Mouse (Mus musculus) embryo, embryonic 11.5 days (tissue): Measurements from ENCODE around the gene Ccdc117.
"Not testable (repeated sequence)": the region's sequence is repeated elsewhere in the genome, so short reads cannot be mapped to it uniquely, and the experiment has no call there.

ENCODE experiments used
- DNase-seq: peaks from one replicate; pipeline ENCODE4 v3.0.0-alpha.2; 2012; ENCODE audit warnings: low read depth, low spot score

Gene Ccdc117

DNA sequence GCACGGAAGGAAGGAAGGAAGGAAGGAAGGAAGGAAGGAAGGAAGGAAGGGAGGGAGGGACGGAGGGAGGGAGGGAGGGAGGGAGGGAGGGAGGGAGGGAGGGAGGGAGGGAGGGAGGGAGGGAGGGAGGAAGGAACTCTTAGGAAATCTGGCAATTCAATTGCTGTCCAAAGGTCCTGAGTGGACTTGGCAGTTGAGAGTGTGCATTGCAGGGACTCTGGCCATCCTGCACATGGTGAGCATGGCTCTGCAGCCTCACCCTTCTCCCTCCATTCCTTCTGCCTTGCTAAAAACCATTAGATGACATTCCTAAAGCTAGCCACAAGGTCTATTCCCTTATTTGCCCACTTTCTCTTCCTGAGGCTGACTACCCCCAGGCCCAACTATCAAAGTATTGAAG is 31.3 kb downstream of the Ccdc117 start:
- DNase-seq: not testable (repeated sequence)

DNA sequence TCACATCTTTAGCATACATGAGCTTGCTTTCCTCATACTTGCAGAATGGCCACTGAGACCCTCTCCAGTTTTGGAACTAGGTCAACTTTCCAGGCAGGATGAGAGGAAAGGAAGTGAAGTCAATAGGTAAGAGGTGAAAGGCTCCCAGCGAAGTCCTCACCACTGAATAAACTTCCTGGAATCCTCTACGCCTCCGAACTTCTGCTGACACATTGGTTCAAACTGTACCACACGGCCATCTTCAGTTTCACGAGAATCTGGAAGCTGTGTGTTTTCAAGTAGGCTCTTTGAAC is 31.9 kb downstream of the Ccdc117 start:
- DNase-seq: no peak

DNA sequence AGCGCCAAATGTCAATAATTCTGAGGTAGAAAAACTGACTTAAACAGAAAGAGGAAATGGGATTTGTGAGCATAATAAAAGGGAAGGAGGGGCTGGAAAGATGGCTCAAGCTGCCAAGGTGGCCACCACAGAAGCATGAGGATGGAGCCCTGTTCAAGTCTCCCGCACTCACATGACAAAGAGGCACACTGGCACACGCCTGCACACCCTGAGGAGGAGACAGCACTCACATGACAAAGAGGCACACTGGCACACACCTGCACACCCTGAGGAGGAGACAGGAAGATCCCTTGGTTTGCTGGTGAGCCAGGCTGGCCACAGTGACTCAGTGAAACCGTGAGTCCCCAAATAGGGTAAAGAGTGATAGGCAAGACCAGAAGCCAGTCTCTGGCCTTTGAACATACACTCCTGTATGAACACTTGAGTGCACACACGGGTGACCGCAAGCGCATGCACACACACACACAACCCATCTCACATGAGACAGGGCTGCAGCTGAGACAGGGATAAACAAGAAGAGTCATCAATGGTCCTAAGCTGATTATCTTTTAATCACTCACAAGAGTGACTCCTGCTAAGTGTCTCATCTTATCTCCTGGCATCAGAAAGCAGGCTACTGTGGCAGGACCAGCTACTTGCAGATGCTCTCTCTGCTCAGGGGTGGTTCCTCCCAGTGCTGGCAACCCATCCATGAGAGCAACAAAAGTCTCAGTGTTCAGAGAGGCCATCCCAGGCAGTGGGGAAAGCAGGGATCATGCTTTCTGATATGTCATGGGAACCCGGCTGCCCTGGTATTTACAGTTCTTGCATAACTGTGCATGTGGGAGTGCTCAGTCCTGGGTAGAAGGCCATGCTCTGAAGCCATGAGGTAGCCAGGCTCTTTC is 32.5 kb downstream of the Ccdc117 start:
- no peak for DNase-seq

DNA sequence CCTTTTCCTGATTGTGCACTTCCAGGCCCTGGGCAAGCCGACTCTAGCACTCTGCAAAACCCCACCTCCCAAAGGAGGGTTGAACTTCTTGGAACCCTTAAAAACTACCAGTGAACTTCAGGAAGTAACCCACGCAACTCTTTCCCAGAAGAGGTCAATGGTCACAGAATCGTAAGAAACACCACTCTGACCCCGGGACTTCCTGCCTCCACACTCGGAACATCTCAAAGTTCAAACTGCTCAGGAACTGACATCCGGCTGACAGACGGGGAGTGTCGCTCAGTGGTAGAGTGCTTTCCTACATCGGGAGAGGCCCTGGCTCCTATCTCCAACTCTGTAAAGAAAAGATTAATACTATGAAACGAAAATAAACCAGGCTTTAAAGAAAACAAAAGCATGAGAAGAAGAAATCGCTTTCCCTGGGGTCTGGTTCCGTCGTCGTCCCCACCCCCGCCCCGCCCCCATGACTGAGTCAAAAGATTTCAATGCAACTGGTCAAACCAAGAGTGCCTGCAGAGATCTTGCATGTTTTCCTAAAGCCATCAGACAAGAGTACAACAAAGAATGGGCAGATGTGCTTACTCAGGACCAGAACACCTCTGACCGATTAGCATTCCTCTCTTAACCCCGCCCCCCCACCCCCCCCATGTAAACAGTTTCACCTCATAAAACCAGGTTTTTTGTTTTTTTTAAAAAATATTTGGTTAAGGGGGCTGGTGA is 36.0 kb downstream of the Ccdc117 start:
- no peak for DNase-seq

DNA sequence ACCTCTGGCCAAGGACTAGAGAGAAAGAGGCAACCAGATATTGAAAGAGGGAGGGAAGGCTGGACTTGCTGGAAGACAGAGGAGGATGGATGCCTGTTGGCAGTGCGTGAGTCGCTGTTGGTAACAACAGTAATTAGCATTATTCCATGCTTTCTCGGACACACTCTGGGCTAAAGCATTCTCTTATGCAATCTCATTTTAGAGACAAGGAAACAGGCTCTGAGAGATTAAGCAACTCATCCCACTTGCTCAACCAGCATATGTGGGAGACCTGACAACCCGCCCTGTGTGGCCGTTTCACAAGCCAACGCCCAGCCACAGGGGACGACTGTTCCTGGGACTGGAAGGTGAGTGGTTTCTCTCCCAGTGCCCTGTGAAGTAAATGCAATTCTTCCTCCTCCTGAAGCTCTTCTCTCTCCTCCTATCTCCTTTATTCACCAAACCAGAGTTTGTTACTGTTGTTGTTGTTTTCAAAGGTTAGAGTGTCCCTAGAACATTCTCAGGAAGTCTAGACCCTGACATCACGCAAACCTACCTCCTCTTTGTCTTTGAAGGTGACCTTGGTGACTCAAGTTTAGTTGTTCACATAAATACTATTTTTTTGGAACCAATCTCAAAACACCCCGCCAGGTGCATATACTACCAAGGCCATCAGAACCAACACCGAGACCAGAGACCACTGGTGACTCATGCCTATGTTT is 39.5 kb downstream of the Ccdc117 start:
- DNase-seq: no peak

DNA sequence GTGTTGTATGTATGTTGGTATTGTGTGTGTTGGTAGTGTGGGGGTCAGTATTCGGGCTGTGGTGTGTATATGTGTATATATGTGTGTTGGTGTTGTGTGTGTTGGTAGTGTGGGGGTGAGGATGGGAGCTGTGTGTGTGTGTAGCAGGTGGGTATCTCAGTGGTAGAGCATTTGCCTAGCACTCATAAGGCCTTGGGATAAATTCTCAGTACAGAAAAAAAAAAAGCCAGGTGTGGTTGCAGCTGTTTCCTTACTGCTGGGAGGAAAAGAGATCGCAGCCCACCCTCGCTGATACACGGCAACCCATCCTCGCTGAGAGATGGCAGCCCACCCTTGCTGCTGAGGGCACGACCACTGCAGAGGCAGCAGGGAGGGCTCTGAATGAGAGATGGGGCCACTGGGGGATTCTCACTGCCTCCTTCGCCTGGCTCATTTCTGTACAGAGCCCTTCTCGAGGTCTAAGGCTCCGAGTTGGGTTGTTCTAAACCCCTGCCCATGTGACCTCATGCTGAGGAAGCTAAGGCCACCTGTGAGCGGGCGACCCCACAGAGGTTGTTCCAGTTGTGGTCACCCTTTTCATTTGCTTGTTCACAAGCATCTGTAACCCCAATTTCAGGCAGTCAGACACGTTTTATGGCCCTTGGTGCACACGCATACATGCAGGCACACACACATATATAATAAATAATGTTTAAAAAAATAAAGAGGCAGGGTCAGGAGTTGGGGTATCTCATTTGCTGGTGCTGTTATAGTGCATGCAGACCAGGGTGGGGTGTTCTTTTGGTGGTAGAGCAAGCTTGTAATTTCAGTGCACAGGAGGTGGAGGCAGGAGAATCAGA is 40.9 kb downstream of the Ccdc117 start:
- no peak for DNase-seq

DNA sequence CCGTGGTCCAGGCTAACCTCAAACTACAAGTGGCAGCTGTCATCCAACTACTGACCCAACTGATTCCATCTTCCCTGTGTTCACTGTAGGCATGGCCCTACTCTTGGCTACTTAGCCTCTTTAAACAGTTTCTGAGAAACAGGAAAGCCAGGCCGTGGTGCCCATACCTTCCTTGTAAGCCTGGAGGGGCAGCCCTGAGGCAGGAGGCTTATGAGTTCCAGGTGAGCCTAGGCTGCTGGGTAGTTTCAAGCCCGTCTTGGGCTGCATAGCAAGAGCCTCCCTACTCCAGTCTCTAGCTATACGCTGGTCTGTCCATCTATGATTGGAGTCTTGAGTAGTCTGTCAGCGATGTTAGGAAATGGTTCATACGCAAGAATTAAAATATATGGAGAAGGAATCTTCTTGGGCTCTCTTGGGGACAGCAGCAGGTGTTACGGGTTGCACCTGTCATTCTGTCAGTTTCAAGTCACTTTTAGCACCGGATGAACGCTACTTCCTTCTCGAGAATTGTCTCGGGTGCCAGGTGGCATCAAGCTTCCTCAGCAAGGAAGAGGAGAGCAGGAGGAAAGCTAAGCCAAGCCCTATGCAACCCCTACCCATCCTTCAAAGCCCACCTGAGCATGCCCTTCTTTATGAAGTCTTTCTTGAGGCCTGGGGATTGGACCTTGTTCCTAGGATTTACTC is 41.9 kb downstream of the Ccdc117 start:
- no peak for DNase-seq

DNA sequence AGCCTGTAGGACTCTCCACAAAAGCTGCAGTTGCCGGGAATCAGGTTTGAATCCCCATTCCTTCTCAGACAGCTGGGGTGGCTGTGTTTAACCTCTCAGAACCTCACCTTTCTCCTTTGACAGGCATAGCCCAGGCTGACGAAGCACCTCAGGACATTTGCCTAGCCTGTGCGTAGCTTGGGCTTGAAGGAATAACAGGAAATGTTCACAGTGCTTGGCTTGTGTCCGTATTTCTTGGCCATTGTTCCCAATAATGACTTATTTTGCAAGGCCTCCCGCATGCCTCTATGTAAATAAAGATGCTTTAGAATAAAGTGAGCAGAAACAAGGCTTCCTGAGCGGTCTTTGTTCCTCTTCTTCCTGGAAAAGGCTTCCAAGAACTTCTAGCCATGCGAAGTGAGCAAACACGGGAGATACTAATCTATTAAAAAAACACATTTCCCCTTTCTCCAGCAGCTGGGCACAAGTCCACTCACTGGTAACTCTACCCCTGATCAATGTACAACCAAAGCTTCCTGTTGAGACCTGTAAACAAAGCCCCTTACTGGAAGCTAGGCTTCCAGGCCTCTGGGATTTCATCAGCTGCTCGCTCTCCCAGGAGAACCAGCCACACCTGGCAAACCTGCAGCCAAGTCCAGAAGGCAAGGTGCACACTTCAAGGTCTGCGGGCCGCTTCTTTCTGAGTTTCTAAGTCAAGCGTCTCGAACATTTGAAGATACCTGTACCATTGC is 42.9 kb downstream of the Ccdc117 start:
- no peak for DNase-seq

DNA sequence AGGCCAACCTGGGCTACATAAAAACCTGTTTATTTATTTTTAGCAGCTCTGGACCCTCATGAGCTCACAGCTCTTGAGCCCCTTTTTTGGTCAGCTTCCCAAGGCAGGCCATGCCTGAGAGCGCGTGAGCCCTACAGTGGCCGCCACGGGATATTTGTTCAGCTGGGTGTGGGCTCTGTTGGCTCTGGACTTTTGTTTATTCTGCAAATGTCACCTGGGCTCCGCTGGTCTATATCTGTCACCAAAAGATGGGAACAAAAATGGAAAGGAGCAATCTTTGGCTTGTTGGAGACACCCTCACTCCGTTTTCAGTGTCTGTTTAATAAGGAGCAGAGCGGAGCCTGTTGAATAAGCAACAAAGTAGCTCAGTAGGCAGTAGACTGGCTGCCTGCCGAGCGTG is 43.6 kb downstream of the Ccdc117 start:
- no peak for DNase-seq

DNA sequence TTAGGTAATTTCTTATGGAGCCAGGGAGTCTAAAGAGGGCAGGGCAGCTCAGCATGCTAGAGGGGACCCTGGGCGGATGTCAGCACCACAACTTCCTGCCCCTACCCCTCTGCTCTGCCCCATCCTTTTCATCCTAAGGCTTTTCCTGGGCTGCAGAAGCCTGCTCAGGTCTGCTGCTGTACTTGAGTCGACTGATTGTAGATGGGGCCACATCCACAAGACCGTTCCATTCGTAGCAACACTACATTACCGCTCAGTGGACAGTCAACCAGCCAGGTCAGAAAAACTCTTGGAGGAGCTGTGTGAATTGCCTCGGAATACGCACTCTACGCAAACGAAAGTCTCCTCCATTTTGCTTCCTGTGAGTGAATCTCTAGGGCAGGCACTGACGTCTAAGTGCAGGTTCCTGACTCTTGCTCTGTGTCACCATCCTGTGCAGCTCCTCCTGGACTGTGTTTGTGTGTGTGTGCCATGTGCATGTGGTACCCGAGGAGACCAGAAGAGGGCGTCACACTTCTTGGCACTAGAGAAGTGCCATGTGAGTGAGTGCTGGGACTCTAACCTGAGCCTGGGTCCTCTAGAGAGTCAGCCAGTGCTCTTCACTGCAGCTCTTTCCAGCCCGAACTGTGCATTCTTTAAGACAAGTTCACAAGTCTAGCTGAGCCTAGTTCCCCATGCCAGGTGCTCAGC is 45.3 kb downstream of the Ccdc117 start:
- DNase-seq: no peak

DNA sequence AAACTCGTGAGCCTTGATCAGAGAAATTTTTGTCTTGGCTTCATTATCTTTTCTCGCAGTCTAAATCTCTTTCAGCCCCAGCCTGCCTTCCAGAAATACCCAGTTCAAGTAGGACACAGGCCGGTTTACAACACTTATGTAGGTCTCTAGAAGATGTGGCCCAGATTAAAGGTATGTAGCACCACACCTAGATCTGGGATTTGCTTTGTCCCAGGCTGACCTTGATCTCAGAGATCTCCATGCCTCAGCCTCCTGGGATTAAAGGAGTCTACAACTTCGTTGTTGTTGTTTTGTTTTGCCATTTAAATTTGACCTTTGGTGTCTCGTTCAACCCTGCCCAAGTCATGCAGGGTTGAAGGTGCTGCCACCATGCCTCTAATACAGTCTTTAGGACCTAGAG is 46.1 kb downstream of the Ccdc117 start:
- no peak for DNase-seq

DNA sequence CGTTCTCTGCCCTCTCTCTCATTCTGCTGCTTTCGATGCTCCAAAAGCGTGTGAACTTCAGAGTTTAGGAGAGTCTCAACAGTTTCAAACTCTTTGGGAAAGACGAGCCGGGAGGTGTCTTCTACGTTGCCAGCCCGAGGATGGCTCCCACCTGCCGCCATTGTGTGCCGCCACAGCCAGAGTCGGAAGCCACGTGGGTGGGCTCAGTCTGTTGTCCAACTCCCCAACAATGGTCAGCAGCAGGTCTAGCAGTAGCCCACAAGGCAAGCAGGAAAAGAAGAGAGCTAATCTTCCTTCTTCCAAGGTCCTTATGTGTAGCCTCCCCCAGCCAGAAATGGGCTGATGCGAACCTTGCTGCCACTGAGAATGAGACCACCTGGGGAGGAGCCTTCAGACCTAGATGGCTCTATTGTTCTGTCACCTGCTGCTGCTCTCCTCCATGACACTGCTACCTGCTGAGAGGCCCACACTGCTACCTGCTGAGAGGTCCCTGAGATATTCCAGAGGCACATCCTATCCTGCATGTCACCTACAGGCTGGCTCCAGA is 46.6 kb downstream of the Ccdc117 start:
- no peak for DNase-seq

DNA sequence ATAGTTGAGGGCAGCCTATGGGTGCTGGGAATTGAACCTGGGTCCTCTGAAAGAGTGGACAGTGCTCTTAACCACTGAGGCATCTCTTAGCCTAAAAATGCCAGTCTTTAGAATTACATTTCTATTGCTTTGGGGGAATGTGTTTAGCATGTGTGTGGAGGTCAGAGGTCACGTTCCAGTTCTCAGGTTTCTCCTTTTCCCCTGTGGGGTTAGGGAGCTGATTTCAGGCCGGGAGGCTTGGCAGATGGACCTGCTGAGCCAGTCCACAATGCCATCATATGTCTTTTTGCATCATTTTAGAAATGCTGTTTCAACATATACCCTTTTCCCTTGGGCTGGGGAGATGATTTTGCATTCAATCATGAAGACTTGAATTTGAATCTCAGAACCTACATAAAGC is 48.1 kb downstream of the Ccdc117 start:
- DNase-seq: peak; percentile 26

DNA sequence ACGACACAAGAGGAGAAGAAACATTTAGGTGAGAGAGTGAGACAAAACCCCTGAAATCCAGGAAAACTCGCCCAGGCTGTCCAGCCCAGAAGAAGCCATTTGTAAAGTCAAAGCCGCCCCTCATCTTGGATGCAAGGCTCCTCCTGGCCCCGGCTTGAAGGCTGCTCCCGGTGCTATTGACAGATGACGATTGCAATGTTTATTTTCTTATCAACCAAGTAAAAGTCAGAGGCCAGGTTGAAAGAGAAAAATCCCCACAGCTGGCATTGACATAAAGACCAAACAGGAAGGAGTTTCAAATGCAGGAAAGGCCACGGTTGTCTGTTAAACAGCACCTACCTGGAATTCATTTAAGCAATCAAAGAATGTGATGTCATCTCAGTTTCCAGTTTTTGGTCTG is 50.1 kb downstream of the Ccdc117 start:
- DNase-seq: no peak

DNA sequence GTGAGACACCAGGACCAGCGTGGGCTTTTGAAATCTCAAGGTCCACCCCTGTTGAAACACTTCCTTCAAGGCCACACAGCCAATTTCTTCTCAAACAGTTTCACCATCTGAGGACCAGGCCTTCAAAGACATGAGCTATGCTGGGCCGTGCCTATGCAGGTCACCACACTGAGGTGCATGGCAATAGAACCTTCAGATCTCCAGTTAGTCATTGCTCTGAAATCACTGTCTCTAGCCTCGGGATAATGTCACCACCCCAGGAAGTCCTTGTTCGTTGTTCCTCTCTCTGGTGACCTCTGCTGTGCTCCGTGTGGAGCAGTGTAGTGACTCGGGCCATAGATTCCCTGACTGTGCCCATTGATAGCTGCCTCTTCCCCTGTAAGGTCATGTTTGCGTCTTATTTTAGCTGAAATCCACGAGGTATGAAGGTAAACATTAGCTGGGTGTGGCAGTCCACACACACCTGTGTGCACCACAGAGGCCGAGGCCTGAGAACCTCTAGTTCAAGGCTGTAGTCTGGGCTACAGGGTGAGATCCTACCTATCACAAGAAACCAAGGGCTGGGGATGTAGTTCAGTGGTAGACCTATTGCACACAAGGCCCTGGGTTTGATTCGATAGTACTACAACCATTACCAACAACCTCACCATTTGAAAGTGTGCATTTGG is 50.9 kb downstream of the Ccdc117 start:
- no peak for DNase-seq

DNA sequence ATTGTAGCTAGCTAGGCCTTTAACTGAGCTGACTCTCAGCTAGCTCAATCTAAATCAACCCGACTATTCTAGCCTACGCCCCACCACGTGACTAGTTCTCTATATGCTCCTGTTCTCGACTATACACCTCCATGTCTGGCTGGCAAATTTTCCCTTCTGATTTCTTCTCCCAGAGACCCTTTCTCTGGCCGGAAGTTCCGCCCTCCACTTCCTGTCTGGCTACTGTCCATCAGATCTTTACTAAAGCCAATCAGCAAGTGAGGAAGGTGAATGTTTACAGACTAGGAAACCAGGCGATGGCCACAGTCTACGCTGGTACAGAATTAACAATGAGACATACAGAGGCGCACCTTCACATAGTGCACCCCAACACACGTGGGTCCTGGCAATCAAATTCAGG is 52.6 kb downstream of the Ccdc117 start:
- not testable (repeated sequence) for DNase-seq

DNA sequence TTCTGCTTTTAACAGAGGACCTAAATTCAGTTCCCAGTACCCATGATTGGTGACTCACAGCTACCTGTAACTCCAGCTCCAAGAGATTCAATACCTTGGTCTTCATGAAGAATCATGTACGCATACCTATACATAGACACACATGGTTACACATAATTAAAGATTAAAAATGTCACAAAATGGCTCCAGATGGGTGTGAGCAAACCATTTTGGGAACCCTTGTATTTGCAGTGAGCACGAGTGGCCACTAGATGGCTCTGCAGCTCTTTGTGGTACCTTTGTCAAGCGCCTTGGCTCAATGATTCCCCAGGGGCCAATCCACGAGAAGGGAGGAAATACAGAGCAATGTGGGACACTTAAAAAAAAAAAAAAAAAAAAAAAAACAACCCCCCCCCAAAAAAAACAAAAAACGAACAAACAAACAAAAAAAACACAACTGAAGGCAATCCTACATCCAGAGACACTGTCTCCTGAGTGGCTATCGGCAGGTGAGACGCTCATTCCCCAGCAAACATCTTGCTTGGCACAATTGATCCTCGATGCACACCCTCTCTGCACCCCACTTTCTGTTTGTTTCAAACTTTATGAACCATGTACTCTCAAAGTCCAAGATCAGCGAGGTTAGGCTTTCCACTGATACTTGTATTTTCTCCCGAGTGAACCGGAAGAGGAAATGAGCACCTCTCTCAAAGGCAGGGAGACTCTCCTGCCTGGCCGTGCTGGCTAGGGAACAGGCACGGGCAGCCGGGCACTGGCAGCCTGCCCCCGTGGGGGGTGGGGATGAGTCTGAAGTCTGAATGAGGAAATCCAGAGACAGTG is 56.6 kb downstream of the Ccdc117 start:
- DNase-seq: peak; percentile 81

DNA sequence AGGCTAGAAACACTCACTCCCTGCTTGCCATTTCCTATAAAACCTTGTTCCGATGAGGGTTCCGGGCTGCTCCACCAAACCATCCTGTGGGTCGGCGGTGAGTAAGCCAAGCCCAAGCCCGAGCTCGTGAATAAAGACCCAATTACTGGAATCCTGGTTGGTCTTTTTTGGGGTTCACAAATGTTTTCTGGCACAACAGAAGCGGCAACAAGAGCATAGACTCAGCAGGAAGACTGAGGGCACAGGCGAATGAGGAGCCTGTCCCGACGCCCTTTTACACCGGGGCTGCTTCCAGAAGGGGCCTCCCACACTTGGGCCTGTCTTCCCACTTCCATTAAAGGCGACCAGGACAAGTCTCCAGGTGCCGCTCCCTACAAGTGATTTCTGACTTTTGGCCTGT is 59.4 kb downstream of the Ccdc117 start:
- no peak for DNase-seq
